Mouse (Mus musculus) heart, embryonic 13.5 days (tissue): Measurements from ENCODE around the gene Orm1. TPM values are rescaled to one million over a fixed set of nuclear protein-coding genes. Genes with fewer than 3 reads are reported as not detected.

Experiments
- ATAC-seq: fragments of 200-750 bp; cut with Nextera tagmentation; 2 replicates; pipeline ENCODE4 v1.8.0; 2017; ENCODE audit warnings: moderate TSS enrichment; ENCODE audit not compliant: insufficient number of reproducible peaks, low FRiP score, low TSS enrichment; ENCODE audit errors: extremely low read depth
- H3K27ac ChIP-seq: fragments of 300-500 bp; sonication (generic); replicated peaks from 2 replicates; pipeline ENCODE4 v1.5.1; 2015; ENCODE audit warnings: moderate library complexity, mild to moderate bottlenecking, inconsistent platforms
- H3K27me3 ChIP-seq: fragments of 300-500 bp; sonication (generic); replicated peaks from 2 replicates; pipeline ENCODE4 v1.6.1; 2015; ENCODE audit warnings: mild to moderate bottlenecking, inconsistent platforms
- H3K36me3 ChIP-seq: fragments of 300-500 bp; sonication (generic); 2 replicates; pipeline ENCODE4 v1.6.1; 2015; ENCODE audit warnings: mild to moderate bottlenecking, inconsistent platforms
- H3K4me1 ChIP-seq: fragments of 300-500 bp; sonication (generic); 2 replicates; pipeline ENCODE4 v1.6.1; 2015; ENCODE audit warnings: inconsistent platforms
- H3K4me2 ChIP-seq: fragments of 300-500 bp; sonication (generic); 2 replicates; pipeline ENCODE4 v1.6.1; 2015; ENCODE audit warnings: inconsistent platforms, mild to moderate bottlenecking, moderate library complexity
- H3K4me3 ChIP-seq: fragments of 300-500 bp; sonication (generic); 2 replicates; pipeline ENCODE4 v1.5.1; 2015; ENCODE audit warnings: moderate library complexity, mild to moderate bottlenecking, inconsistent platforms
- H3K9ac ChIP-seq: fragments of 300-500 bp; sonication (generic); 2 replicates; pipeline ENCODE4 v1.6.1; 2015; ENCODE audit warnings: inconsistent platforms, mild to moderate bottlenecking, moderate library complexity
- H3K9me3 ChIP-seq: fragments of 300-500 bp; sonication (generic); 2 replicates; pipeline ENCODE4 v1.6.1; 2016; ENCODE audit warnings: inconsistent platforms
- whole genome bisulfite sequencing: fragments of 180-500 bp; shearing (Covaris S2); methylation state at CpG from one replicate; pipeline ENCODE4 v1.1.7; 2015; ENCODE audit warnings: mixed read lengths; 5-methylcytosine and 5-hydroxymethylcytosine counted together
- polyA plus RNA-seq: library from polyadenylated mRNA; unstranded; fragments of >200 nt; fragmentation: Nextera tagmentation; extraction: Ambion mirVana; gene quantifications from 2 replicates; pipeline ENCODE4 v1.2.1, GENCODE M21; 2015

Orm1 gene
- not detected in 2 replicates for polyA plus RNA-seq

GRCm38 (mm10) chr4:63344295-63344694, at the start of gene Orm1:
Gene Orm1 (plus strand): TSS chr4:63344560.
- Histone ChIP-seq H3K9me3 (no peaks in the 10 kb centered on the region), H3K36me3 (no peaks in the 10 kb centered on the region), H3K27me3 (no peaks in the 10 kb centered on the region; the same call in 1 of the 2 replicates), H3K27ac (no peak within 1 kb of the TSS), H3K4me2 (no peak within 1 kb of the TSS), H3K4me1 (no peaks in the 10 kb centered on the region), H3K9ac (no peak within 1 kb of the TSS), H3K4me3 (no peak within 1 kb of the TSS)
- 75% methylated on average over 8 of the region's 8 CpGs for WGBS
- no peak for ATAC-seq

GRCm38 (mm10) chr4:63295641-63296040, 48.7 kb upstream of the Orm1 start:
- 69% methylated on average over 1 of the region's 1 CpGs for WGBS
- Histone ChIP-seq H3K36me3 (peaks cover 25% of the 10 kb centered on the region), H3K9ac (no peak overlapping the region), H3K4me3 (no peak overlapping the region), H3K4me2 (no peak overlapping the region), H3K9me3 (no peaks in the 10 kb centered on the region), H3K4me1 (peaks cover 20% of the 10 kb centered on the region), H3K27me3 (no peaks in the 10 kb centered on the region), H3K27ac (no peak overlapping the region)
- ATAC-seq: no peak

GRCm38 (mm10) chr4:63296263-63296662, 48.1 kb upstream of the Orm1 start:
- Histone ChIP-seq H3K4me1 (peaks cover 14% of the 10 kb centered on the region), H3K27me3 (no peaks in the 10 kb centered on the region), H3K36me3 (peaks cover 26% of the 10 kb centered on the region), H3K9me3 (no peaks in the 10 kb centered on the region), H3K9ac (no peak overlapping the region), H3K4me3 (no peak overlapping the region), H3K27ac (no peak overlapping the region), H3K4me2 (no peak overlapping the region)
- 57% methylated on average over 3 of the region's 3 CpGs for WGBS
- ATAC-seq: no peak

- H3K9me3 ChIP-seq: no peaks in the 10 kb centered on the region
- WGBS: 67% methylated on average over 8 of the region's 8 CpGs
- no peak overlapping the region for H3K4me2 ChIP-seq
- H3K9ac ChIP-seq: no peak overlapping the region
- 0 out of 2 replicates have a peak, but pooled peaks cover 5% of the 10 kb centered on the region for H3K27me3 ChIP-seq
- peaks cover 27% of the 10 kb centered on the region for H3K36me3 ChIP-seq
- H3K27ac ChIP-seq: no peak overlapping the region
- ATAC-seq: no peak
- no peak overlapping the region for H3K4me3 ChIP-seq
- peaks cover 10% of the 10 kb centered on the region for H3K4me1 ChIP-seq
These were observed 47.5 kb upstream of the Orm1 start for GRCm38 (mm10) chr4:63296876-63297275.

GRCm38 (mm10) chr4:63298191-63298590, 46.2 kb upstream of the Orm1 start:
- Histone ChIP-seq H3K36me3 (peaks cover 28% of the 10 kb centered on the region), H3K27me3 (0 out of 2 replicates have a peak, but pooled peaks cover 8% of the 10 kb centered on the region), H3K4me1 (peaks cover 10% of the 10 kb centered on the region), H3K4me3 (no peak overlapping the region), H3K9ac (no peak overlapping the region), H3K9me3 (no peaks in the 10 kb centered on the region), H3K4me2 (no peak overlapping the region), H3K27ac (no peak overlapping the region)
- no peak for ATAC-seq
- 69% methylated on average over 8 of the region's 8 CpGs for WGBS

GRCm38 (mm10) chr4:63302641-63303040, 41.7 kb upstream of the Orm1 start:
- Histone ChIP-seq H3K27ac (no peak overlapping the region), H3K4me3 (no peak overlapping the region), H3K27me3 (peaks cover 19% of the 10 kb centered on the region; the same call in 1 of the 2 replicates), H3K9ac (no peak overlapping the region), H3K9me3 (no peaks in the 10 kb centered on the region), H3K4me2 (no peak overlapping the region), H3K4me1 (peaks cover 3% of the 10 kb centered on the region; the same call in 1 of the 2 replicates), H3K36me3 (peaks cover 8% of the 10 kb centered on the region; the same call in 1 of the 2 replicates)
- no peak for ATAC-seq
- 54% methylated on average over 4 of the region's 4 CpGs for whole genome bisulfite sequencing

- H3K27me3 ChIP-seq: peaks cover 11% of the 10 kb centered on the region; the same call in 1 of the 2 replicates
- H3K4me2 ChIP-seq: no peak overlapping the region
- no peaks in the 10 kb centered on the region for H3K9me3 ChIP-seq
- no peak overlapping the region for H3K9ac ChIP-seq
- no peak overlapping the region for H3K4me3 ChIP-seq
- no peak overlapping the region for H3K27ac ChIP-seq
- H3K4me1 ChIP-seq: peaks cover 24% of the 10 kb centered on the region
- H3K36me3 ChIP-seq: peaks cover 3% of the 10 kb centered on the region; the same call in 1 of the 2 replicates
- 24% methylated on average over 21 of the region's 21 CpGs for WGBS
- no peak for ATAC-seq
These were observed 36.9 kb upstream of the Orm1 start for GRCm38 (mm10) chr4:63307175-63308062.

- 62% methylated on average over 3 of the region's 3 CpGs for WGBS
- Histone ChIP-seq H3K27me3 (peaks cover 11% of the 10 kb centered on the region; the same call in 1 of the 2 replicates), H3K4me2 (no peak overlapping the region), H3K36me3 (peaks cover 4% of the 10 kb centered on the region), H3K4me3 (no peak overlapping the region), H3K9me3 (no peaks in the 10 kb centered on the region), H3K9ac (no peak overlapping the region), H3K4me1 (peaks cover 24% of the 10 kb centered on the region), H3K27ac (no peak overlapping the region)
- ATAC-seq: no peak
These were observed 36.0 kb upstream of the Orm1 start for GRCm38 (mm10) chr4:63308316-63308715.

GRCm38 (mm10) chr4:63310247-63310855, 34.0 kb upstream of the Orm1 start:
- no peak overlapping the region for H3K4me2 ChIP-seq
- peaks cover 24% of the 10 kb centered on the region for H3K4me1 ChIP-seq
- WGBS: 27% methylated on average over 10 of the region's 10 CpGs

GRCm38 (mm10) chr4:63311426-63311825, 32.9 kb upstream of the Orm1 start:
- no peaks in the 10 kb centered on the region for H3K9me3 ChIP-seq
- peaks cover 12% of the 10 kb centered on the region for H3K36me3 ChIP-seq
- no peak overlapping the region for H3K27ac ChIP-seq
- H3K4me3 ChIP-seq: no peak overlapping the region
- H3K4me1 ChIP-seq: peaks cover 31% of the 10 kb centered on the region
- H3K4me2 ChIP-seq: no peak overlapping the region
- no peak overlapping the region for H3K9ac ChIP-seq
- 83% methylated on average over 7 of the region's 7 CpGs for WGBS
- peaks cover 4% of the 10 kb centered on the region; the same call in 1 of the 2 replicates for H3K27me3 ChIP-seq
- no peak for ATAC-seq

More at GRCm38 (mm10) chr4:63310247-63310855, 34.0 kb upstream of the Orm1 start:
- H3K36me3 ChIP-seq: peaks cover 9% of the 10 kb centered on the region
- H3K9ac ChIP-seq: peak overlapping the region; percentile 58
- H3K9me3 ChIP-seq: no peaks in the 10 kb centered on the region
- peak overlapping the region; percentile 86 for H3K27ac ChIP-seq
- no peak overlapping the region for H3K4me3 ChIP-seq
- ATAC-seq: peak; percentile 47; the same call in 1 of the 2 replicates
- H3K27me3 ChIP-seq: peaks cover 9% of the 10 kb centered on the region; the same call in 1 of the 2 replicates

- H3K9me3 ChIP-seq: no peaks in the 10 kb centered on the region
- H3K36me3 ChIP-seq: peaks cover 12% of the 10 kb centered on the region
- H3K27me3 ChIP-seq: 0 out of 2 replicates have a peak, but pooled peaks cover 5% of the 10 kb centered on the region
- no peak for ATAC-seq
- no peak overlapping the region for H3K4me3 ChIP-seq
- no peak overlapping the region for H3K27ac ChIP-seq
- no peak overlapping the region for H3K9ac ChIP-seq
- peaks cover 26% of the 10 kb centered on the region for H3K4me1 ChIP-seq
- 76% methylated on average over 5 of the region's 5 CpGs for WGBS
- no peak overlapping the region for H3K4me2 ChIP-seq
These were observed 30.3 kb upstream of the Orm1 start for GRCm38 (mm10) chr4:63314063-63314462.
